Mouse (Mus musculus): ENCODE results near the gene Mfsd13b.

DNA sequence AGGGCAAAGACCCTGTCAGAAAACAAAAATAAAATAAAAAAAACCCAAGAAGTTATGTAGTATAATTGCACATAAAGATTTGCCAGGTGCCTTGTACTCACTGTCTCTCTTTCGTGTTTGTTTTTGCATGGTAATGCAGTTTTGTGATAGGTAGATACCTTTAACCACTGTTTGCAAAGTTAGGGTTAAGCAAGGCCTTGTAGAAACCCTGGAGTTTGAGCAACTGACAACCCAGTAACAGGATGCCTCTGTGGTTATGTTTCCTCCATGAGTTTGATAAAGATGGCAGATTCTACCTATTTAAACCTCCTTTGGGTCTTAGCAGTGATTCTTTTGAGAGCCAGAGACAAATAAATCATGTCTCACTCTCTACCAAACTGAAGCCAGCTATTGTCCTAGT is 61.2 kb downstream of the Mfsd13b start:
- TF ChIP-seq CTCF (IDR thresholded peaks at IDR 0.05; ENCODE audit: low read depth) (no peak), EP300 (IDR thresholded peaks at IDR 0.05; ENCODE audit: low read depth) (no peak)

All from liver, embryonic 14.5 days (tissue).